Mouse (Mus musculus) embryonic fibroblast, embryonic 13.5 days (primary cell): ENCODE measurements around the gene Mmgt2.

ENCODE experiments used
- CTCF ChIP-seq: IDR thresholded peaks from 2 replicates; pipeline ENCODE4 v1.5.1; 2011; ENCODE audit warnings: mild to moderate bottlenecking, control low read depth, low read length, moderate library complexity, borderline replicate concordance; ENCODE audit not compliant: insufficient read depth
- POLR2A ChIP-seq: IDR thresholded peaks from 2 replicates; pipeline ENCODE4 v1.6.1; 2011; ENCODE audit warnings: low read depth, mild to moderate bottlenecking, control low read depth, low read length, moderate library complexity

DNA sequence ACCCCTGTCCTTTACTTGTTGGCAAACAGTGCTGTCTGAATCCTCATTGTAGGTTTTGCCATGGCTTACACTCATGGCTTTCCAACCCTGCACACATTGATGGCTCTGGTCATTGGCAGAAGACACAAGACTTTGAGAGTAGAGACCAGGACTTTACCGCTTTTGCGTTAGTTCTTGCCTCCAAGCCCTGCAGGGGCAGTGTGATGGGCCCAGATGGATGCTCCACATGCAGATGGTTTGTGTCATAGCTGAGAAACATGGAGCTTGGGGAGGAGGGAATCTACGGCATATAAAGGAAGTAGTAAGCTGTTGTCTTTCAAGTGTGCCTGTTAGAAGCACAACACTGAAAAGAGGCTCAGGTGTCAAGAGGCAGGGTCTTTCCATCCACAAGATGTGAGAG, 3.6 kb downstream of the Mmgt2 start:
- no peak for TF ChIP-seq POLR2A
- no peak for TF ChIP-seq CTCF
